Mouse (Mus musculus) spleen, postnatal 4 days (tissue): Measurements from ENCODE around the gene Atxn7l1.

Experiments used
- DNase-seq, 2 experiments: peaks; one replicate each; pipeline ENCODE4 v3.0.0; 2022; ENCODE audit warnings: low spot score in 2 of 2

Atxn7l1 gene

DNA sequence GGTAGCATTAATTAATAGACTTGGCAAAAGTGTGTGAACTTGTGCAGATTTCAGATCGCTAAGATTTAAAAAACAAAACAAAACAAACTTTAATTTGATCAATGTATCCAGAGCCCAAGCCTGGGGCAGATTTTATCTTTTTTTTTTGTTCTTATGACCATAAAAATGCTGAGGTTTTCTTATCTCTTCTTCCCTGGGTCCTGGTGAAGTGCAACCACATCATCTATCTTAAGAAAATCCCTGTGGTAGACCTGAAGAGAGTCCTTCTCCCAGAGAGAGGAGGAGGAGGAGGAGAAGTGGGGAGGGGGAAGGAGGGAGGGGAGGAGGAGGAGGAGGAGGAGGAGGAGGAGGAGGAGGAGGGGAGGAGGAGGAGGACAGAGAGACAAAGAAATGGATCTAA lies 78.5 kb downstream of the Atxn7l1 start:
- no peak for DNase-seq

DNA sequence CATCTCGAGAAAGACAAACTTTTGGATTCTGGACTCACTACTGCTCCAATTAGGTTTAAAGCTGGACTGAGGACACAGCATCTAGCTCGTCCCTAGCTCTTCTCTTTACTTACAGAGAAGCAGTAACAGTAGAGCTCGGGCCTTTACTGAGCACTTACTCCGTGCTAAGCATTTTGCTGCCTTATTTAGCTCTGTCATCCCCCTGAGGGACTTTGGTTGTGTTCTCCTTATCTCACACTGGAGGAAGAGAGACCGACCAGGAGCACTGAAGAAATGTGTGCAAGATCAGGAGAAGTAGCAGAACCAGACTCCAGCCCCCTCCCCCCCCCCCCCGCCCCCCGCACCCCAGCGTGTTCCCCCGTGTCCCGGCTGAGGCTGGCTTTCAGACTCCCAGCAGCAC lies 79.1 kb downstream of the Atxn7l1 start:
- DNase-seq: no peak

DNA sequence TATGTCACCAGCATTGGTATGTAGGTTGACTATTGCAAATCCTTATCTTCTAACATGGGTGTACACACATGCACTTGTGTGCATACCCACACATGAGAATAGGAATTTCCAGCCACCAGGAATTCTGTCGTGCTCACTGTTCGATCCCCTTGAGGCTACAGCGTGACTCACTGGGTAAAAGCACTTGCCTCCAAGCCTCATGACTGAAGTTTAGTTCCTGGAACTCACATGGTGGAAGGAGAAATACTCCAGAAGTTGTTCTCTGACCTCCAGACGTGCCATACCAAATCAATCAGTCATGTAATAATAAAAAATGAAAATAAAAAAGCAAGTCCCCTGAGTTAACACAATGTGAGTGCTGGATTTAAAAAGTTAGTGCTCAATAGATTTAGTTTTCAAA lies 87.8 kb downstream of the Atxn7l1 start:
- DNase-seq: no peak

- DNase-seq: no peak
These were observed 88.4 kb downstream of the Atxn7l1 start for GRCm38 (mm10) chr12:33235771-33236323.

- DNase-seq: no peak
These were observed 89.0 kb downstream of the Atxn7l1 start for GRCm38 (mm10) chr12:33236344-33237049.

GRCm38 (mm10) chr12:33237108-33237507 lies 89.6 kb downstream of the Atxn7l1 start:
- DNase-seq: no peak

DNA sequence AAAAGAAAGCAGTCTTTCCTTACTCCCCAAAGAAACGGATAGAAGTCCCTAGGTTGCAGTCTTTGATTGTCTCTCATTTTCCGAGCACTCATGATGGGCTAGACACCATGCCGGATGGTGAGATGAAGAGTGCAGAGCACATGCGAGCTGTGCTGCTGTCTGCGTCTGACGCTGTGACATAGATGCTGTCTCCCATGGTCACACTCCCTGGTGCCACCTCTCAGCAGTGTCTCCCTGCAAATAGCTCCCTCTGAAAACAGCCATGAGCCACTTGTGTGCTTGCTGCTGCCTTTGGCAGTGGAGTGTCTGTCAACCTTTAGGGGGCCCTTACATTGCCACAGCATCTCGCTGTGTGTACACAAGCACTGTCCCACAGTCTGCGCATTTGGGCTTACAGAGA lies 95.2 kb downstream of the Atxn7l1 start:
- DNase-seq: no peak

- no peak for DNase-seq
These were observed 96.8 kb downstream of the Atxn7l1 start for GRCm38 (mm10) chr12:33244132-33244875.

GRCm38 (mm10) chr12:33245455-33245854 lies 98.0 kb downstream of the Atxn7l1 start:
- no peak for DNase-seq

GRCm38 (mm10) chr12:33246878-33247277 lies 99.4 kb downstream of the Atxn7l1 start:
- no peak for DNase-seq

GRCm38 (mm10) chr12:33250197-33250596 lies 102.7 kb downstream of the Atxn7l1 start:
- no peak for DNase-seq

GRCm38 (mm10) chr12:33251399-33251798 lies 103.9 kb downstream of the Atxn7l1 start:
- no peak for DNase-seq

DNA sequence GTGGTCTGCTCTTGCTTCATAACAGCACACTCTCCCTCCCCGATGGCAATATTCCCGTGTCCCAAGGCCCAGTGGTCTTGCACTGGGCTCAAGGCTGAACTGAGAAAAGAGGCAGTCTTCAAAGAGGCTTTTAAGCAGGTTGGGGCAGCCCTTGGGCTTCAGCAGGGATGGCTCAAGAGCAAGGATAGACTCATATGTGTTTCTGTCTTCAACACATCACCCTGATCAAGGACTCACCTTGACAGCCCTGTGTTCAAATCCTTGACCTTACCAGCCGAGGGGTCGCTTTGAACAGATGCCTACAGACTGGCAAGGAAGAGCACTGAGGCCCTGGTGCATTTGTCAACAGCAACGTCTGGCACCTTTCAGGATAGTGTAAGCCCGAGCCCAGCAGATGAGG lies 105.1 kb downstream of the Atxn7l1 start:
- DNase-seq: no peak

DNA sequence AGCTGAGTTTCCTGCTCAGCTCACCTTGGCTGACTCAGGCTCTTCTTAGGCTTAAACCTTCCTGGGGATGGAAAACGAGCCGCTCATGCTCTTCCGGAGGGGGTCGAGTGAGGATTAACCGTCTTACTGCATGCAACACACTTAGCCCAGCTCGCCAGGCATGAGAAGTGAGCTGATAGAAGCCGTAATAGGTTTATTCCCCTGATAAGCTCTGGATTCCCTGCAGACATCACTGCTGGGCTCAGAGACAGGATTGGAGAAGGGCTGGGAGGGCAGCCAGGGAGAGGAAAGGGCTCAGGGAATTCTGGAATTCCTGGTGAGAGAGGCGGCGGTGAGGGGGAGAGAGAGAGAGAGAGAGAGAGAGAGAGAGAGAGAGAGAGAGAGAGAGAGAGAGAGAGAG lies 105.7 kb downstream of the Atxn7l1 start:
- DNase-seq: no peak

- no peak for DNase-seq
These were observed 107.8 kb downstream of the Atxn7l1 start for GRCm38 (mm10) chr12:33255256-33255655.

DNA sequence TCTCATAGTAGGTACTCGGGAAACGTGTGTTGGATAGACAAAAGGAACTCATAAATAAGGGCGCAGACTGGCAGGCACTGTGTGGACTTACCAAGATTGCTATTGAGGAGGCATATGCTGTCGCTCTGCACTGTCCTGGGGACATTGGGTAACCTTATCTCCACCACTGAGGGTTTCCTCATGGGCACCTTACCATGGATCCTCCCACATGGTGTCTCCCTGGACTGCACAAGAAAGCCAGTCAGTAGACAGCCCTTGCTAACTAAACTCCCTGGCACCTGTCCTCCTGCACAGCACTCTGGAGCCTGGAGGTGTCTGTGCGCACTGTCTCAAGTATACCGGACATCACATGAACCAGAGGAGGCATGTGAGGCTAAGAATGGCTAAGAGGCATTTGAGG lies 108.9 kb downstream of the Atxn7l1 start:
- DNase-seq: no peak

GRCm38 (mm10) chr12:33258995-33259529 lies 111.6 kb downstream of the Atxn7l1 start:
- DNase-seq: no peak

DNA sequence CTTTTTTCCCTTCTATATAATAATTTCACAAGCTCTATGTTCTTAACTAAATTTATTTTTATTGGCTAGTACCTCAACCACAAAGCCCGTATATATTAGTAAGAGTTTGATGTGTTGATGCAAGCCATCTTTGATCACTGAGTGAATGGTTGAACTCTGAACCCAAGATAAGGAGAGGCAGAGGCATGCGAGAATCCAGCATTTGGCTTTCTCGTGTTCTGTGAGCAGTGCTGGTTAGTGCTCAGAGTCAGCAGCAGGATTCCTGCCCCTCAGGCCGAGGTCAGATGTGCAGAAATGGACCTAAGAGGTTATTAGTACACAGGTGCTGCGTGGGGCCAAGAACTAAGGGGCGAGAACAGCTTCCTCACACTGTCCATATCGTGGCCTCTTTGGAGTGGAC lies 113.1 kb downstream of the Atxn7l1 start:
- DNase-seq: no peak

GRCm38 (mm10) chr12:33265877-33266276 lies 118.4 kb downstream of the Atxn7l1 start:
- no peak for DNase-seq

GRCm38 (mm10) chr12:33267965-33268364 lies 120.5 kb downstream of the Atxn7l1 start:
- no peak for DNase-seq

DNA sequence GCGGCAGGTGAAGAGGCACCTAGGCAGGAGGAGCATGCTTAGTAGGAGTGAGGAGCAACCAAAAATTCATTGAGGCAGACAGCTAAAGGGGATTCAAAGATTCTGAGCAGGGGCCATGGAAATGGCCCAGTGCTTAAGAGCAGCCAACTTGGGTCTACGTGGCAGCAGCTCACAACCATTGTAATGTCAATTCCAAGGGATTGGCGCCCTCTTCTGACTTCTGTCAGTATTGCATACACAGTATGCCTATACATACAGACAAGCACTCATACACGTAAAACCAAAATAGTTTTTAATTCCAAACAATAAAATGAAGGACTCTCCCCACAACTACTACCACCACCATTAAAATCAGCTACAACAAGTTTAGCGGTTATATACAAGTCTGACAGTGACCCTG lies 122.2 kb downstream of the Atxn7l1 start:
- DNase-seq: peak; percentile 73 to 88

DNA sequence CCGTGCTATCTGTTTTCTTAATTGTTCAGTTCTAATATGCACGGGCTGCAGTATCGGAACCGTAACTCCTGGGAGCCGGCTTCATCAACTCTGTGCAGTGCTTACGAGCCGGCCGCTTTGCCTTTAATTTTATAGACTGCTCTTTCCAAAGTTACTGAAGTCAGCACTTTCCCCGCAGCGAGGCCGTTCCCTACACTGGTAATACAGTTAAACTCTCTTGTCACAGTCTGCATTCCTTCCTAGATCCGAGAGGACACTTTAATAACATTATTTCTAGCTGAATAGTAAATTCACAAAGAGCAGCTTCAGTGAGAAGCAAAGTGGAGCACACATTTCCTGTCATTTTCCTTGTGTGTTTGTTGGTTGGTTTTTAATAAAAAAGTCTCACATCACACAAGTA lies 124.4 kb downstream of the Atxn7l1 start:
- no peak for DNase-seq

DNA sequence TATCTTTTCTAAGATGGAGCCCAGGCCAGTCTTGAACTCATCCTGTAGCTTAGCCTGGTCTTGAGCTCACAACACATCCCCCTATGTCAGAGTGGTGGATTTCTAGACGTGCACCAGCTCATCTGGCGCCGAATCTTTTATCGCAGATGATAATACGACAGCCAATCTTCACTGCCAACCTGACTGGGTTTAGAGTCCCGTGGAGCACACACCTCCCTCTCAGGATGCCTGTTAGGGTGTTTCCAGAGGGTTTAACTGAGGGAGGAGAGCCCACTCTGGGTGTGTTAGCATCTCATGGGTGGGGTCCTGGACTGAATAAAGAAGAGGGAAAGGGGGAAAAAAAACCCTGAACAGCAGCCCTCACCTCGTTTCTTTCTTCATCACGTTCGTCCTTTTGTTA lies 124.9 kb downstream of the Atxn7l1 start:
- DNase-seq: no peak
